Mouse (Mus musculus): Measurements from ENCODE around the gene Serpina5. TPM values are rescaled to one million over a fixed set of nuclear protein-coding genes. Genes with fewer than 3 reads are reported as not detected.

The Serpina5 gene
- total RNA-seq, 2 experiments from 2014 or later = not detected

GRCm38 (mm10) chr12:104127696-104128095 lies 26.8 kb downstream of the Serpina5 start, which contains the start of gene Serpina3b:
TSS of gene Serpina3b (plus strand) at chr12:104127996.
- no peak for DNase-seq

DNA sequence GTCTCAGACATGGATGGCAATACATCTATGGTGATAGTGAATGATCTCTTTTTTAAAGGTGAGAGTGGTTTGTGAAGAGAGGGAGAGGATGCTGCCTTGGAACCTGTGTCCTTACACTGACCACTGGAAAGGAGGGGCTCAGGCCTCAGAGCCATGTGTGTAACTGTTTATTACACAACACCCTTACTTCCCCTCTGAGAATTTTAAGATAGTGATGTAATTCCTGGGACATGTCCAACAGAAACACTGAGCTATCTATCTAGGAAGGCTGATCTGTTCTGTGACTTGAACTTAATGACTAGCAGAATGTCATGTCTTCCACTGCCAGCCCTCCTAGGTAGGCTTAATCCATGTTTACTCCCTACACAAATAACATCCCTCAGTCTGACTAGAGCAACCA lies 30.1 kb downstream of the Serpina5 start:
- DNase-seq = no peak

DNA sequence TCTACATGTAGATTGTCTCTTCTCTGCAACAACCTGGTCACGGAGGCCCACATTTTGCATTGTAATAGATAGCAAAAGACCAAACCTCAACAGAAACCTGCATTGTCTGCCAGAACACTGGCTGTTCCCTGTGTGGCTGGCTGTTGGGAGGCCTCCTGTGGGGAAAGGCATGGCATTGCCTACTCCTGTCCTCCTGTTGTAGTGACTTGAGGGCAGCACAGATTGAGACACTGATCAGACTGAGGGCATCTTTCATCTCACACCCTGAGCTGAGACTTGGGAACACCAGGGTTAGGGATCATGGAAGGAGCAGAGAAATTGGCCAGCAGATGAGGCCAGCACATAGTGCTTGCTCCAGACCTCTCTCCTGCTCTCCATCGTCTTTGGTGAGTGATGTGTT lies 37.3 kb downstream of the Serpina5 start:
- DNase-seq = no peak

- DNase-seq = no peak
Measured at GRCm38 (mm10) chr12:104140543-104141103, 39.7 kb downstream of the Serpina5 start.

DNA sequence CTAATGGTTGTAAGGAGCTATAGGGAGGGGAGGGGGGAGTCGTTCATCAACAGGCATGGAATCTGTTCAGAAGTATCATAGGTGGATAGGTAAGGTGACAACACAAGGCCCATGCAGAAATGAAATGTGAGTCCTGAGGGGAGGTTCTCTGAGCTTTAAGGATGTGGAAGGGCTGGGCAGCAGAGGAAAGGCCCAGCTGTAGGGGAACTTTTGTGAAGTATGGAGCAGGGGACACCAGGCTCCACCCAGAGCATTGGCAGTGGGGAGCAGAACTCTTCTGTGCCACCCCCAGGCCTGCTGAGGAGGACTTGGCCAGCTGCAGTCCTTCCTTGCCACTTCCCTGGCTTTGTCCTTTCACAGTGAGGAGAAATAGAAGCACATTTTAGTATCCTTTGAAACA lies 40.6 kb downstream of the Serpina5 start:
- no peak for DNase-seq

GRCm38 (mm10) chr12:104142427-104142826 lies 41.5 kb downstream of the Serpina5 start:
- no peak for DNase-seq

- DNase-seq = no peak
Measured at GRCm38 (mm10) chr12:104143286-104143685, 42.4 kb downstream of the Serpina5 start.

GRCm38 (mm10) chr12:104145571-104145970 lies 44.7 kb downstream of the Serpina5 start:
- DNase-seq = no peak

DNA sequence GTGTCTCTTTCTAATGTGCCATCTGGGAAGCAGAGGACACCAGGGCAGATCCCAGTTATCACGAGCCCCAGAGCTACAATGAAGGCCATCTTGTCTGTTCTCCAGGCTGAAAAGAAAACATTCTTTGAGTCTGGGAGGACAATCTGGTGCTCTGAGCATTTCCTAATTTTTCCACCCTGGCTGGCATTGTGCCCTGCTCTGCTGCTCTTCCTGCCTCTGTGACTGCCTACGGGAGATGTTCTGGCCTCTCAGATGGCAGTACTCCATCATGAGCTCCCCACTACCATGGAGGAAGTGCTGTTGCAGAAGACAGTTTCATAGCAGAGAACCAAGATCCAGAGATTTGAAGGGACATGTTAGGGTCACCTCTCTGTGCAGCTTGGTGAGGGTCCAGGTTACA lies 51.1 kb downstream of the Serpina5 start:
- no peak for DNase-seq

DNA sequence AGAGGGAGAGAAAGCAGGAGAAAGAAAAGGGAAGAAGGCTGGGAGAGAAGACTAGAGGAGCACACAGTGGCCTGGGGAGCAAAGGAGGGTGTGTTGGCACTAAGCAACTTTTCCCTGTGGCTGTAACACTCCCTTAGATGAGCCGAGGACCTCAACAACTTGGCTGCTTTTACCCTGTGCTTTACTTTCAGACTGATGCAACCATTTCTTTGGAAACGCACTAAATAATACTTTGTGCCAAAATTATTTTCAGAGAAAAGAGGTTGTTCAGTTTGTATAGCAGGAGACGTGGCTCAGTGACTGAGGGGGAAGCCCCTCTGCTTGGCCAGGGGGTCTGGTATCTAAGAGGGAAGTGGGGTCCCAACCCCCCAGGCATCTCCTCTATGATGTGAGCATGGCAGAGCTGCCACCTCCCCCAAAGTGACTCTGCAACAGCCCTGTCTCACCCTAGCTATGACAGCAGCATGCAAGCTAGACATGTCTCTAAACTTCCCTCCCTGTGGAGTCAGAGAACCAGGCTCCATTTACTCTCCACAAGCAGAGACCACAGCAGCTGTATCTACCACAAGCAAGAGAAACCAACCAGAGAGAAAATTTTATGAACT lies 52.2 kb downstream of the Serpina5 start:
- no peak for DNase-seq

- no peak for DNase-seq
Measured at GRCm38 (mm10) chr12:104153656-104154055, 52.7 kb downstream of the Serpina5 start, which contains the start of gene Serpina3c. TSS of gene Serpina3c (minus strand) at chr12:104153870.

Other genes starting within 250 kb of the Serpina5 start
- gene Serpina1a, start 237.6 kb upstream of the Serpina5 start, total RNA-seq (2021) = 1 to 10 TPM in 1 of 2 experiments, not detected in 1; 1.9 TPM
- 1 to 10 TPM in 1 of 2 experiments, not detected in 1; 2.1 TPM for gene Serpina1c, start 196.2 kb upstream of the Serpina5 start, total RNA-seq (2021)
- under 1 TPM in 1 of 2 experiments, not detected in 1; 0.93 TPM for gene Serpina1e, start 142.1 kb upstream of the Serpina5 start, total RNA-seq (2021)
- gene Serpina11, start 111.2 kb upstream of the Serpina5 start, total RNA-seq (2021) = not detected
- gene Serpina9, start 87.4 kb upstream of the Serpina5 start, total RNA-seq (2021) = not detected
- gene Serpina12, start 56.7 kb upstream of the Serpina5 start, total RNA-seq (2021) = not detected
- not detected for gene Serpina3a, start 11.6 kb downstream of the Serpina5 start, total RNA-seq (2021)
- gene Serpina3b, start 26.9 kb downstream of the Serpina5 start, total RNA-seq (2021) = not detected
- gene Serpina3c, start 52.8 kb downstream of the Serpina5 start, total RNA-seq (2021) = 1 to 10 TPM; 1.1 to 3.0 TPM
- under 1 TPM in 1 of 2 experiments, not detected in 1; 0.16 TPM for gene Serpina3f, start 113.4 kb downstream of the Serpina5 start, total RNA-seq (2021)
- under 1 TPM in 1 of 2 experiments, not detected in 1; 0.38 TPM for gene Serpina3g, start 135.1 kb downstream of the Serpina5 start, total RNA-seq (2021)
- gene Serpina3i, start 162.0 kb downstream of the Serpina5 start, total RNA-seq (2021) = under 1 TPM in 1 of 2 experiments, not detected in 1; 0.77 TPM
- gene Serpina3j, start 213.4 kb downstream of the Serpina5 start, total RNA-seq (2021) = not detected
- gene Serpina3k, start 237.4 kb downstream of the Serpina5 start, total RNA-seq (2021) = under 1 TPM in 1 of 2 experiments, not detected in 1; 0.59 TPM
- under 1 TPM; 0.21 to 0.23 TPM for gene Serpina3m, start 237.4 kb downstream of the Serpina5 start, total RNA-seq (2021)